Mouse (Mus musculus): ENCODE results near the gene March2. TPM values are rescaled to one million over a fixed set of nuclear protein-coding genes. Genes with fewer than 3 reads are reported as not detected.

March2 gene
- total RNA-seq, 2 experiments from 2014 or later = 92.9 to 119 TPM

DNA sequence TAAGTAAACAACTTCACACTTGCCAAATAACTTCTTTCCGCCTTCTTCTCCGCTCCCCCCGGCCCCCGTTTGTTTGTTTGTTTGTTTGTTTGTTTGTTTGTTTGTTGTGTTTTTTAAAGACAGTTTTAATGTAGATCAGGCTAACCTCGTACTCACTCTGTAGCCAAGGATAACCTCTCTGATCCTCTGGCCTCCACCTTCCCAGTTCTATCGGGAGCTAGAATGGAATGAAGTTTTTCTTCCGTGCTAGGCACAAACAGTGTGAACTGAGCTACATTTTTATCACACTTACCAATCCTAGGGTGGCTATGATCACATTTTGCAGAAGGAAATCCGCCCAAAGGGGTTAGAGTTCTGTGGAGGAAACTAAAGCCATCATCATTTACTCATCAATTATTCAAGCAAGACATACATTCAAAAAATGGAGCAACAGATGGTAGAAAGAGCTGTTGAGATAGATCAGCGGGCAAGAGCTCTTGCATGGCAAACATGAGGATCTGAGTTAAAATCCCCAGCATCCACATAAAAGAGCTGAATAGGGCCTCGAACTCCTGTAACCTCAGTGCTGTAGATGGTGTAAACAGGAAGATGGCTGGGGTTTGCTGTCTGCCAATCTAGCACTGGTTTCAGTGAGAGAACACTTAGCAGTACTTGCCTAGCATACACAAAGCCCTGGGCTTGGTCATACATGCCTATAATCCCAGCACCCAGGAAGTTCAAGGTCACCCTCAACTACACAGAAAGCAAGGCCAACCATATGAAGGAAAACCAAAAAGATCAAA lies 665 bp upstream of the March2 start:
- DNase-seq = no peak

DNA sequence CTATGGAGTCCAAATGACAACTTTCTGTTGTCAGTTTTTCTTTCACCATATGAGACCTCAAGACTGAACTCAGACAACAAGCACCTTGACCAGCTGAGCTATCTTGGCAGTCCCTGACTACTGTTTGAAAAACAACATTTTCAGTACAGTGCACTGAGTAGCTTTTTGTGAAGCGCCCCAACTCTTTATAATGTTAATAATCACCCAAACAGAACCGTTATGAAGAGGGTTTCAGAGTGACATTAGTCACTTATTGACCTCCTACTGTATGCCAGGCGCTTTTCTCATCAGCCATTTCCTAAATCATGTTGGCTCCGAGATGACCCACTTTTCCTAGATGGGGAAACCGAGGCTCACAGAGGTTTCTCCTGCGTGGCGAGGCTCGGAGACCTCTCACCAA lies 488 bp downstream of the March2 start:
- DNase-seq = no peak

DNA sequence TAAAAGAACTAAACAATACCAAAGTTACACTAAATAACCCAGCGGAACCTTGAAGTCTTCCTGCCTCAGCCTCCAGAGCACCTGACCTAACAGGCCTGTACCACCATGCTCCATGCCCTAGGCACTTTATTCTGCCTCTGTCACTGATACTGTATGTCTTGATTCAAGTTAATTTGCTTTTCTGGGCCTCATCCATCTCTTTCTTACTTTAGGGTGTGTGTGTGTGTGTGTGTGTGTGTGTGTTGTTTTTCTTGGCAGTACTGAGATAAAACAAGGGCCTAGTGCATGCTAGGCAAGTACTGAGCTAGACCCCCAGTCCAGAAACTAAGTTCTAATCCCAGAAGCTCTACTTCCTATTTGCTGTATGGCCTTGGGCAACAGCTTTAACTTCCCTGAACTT lies 1.2 kb downstream of the March2 start:
- no peak for DNase-seq

DNA sequence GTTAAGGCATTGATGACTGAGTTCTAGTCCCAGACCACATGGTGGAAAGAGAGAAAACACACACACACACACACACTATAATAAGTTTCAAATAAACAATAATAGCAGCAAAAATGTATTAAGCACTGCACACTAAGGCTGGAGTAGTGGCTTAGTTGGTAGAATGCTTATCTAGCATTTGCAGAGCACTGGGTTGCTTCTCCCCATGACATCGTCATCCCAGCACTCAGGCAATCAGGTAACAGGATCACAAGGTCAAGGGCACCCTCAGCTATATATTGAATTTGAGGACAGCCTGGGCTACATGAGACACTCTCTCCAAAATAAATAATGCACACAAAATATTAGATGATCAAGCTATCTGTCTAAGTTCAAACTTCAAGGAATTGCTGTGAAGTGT lies 3.7 kb downstream of the March2 start:
- DNase-seq = no peak

DNA sequence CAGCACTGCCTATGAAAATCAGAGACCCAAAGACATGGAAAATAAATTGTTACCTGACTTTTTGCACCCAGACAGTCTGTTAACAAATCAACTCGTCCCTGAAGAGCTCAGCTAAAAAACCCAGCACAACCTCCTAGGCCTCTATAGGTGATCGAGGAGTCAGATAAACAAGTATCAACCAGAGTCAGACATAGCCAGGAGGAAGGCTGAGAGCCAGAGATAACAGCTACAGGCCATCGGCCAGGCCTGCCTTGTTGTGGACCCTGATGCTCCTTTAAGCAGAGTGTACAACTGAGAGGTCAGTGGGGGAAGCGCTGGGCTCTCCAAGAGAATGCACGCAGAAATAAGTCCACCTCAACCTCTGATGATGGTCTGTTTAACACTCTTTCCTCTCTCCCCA lies 5.2 kb downstream of the March2 start:
- no peak for DNase-seq

DNA sequence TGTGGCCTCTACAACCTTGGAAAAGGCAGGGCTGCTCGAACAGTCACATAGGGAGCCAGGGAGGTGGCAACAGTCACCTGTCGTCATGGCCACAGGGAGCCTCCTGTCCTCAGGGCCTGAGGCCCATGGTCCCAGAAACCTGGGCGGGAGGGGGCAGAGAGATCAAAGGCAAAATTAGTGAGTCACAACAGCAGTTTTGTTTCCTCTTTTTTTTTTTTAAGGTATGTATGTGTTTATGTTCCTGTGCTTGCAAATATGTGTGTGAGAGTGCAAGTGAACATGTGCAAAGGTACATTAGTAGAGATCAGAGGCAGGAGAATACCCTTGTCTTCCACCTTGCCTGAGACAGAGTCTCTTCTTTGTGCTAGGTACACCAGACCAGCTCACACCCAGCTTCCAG lies 8.6 kb downstream of the March2 start:
- no peak for DNase-seq

DNA sequence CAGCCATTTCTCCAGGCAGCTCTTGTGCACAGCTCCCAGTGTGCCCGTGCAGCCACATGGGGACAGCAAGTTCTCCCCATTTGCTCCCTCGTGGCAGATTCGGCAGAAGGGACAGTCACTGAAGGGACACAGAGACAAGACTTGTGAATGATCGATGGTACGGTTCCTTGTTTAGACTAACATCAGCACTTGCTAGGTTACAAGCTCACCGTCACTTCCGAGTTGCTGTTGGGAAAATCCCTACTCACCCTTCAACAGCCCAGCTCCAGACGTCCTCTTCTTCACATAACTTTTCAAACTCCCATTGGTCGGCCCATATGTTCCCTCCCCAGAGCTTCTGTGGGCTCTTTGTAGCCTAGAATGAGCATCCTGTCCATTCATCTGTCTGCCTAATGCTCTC lies 15.4 kb downstream of the March2 start:
- DNase-seq = no peak

DNA sequence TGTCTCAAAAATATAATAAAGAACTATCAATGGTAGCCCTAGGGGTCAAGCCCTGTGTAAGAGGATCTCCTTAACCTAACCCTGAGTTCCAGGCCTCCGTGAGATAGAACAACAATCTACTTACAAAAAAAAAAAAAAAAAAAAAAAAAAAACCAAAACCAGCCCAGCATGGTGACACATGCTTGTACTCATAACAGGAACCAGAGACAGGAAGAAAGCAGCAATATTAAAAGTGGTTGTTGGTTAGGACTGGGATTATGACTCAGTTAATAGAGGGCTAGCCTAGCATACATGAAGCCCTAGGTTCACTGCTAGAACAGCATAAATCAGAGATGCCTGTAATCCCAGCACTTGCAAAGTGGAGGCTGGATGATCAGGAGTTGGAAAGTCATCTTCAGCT lies 16.3 kb downstream of the March2 start:
- no peak for DNase-seq

DNA sequence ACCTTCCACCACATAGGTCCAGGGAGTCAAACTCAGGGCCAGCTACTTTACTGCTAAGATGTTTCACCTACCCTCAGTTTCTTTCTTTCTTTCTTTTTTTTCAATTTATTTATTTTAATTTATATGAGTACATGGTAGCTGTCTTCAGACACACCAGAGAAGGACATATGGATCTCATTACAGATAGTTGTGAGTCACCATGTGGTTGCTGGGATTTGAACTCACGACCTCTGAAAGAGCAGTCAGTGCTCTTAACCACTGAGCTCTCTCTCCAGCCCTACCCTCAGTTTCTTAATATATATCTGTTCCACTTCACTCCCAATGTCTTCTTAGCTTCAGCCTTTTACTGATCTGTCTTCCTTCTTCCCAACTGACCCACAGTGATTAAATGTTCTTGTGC lies 23.0 kb downstream of the March2 start:
- no peak for DNase-seq

DNA sequence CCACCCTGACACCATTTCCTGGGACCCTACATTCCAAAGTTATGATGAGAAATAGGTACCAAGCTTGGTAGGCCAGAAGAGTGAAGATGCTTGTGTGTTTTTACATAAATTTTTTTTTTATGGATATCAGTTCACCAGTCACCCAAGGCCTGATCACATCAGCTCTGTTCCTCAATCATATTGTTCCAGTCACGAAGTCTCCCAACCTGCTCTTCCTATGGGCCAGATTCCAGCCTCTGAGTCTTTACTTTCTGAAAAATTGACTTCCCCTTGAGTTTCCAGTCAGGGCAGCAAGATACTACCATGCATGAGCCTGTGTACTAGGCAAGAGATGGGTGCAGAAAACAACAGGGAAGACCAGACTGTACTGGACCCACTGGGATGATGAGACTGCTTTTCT lies 31.7 kb downstream of the March2 start, which contains the start of gene Hnrnpm:
Gene Hnrnpm (minus strand): TSS at position 101 of the 400 bp plus-strand sequence.
- no peak for DNase-seq

DNA sequence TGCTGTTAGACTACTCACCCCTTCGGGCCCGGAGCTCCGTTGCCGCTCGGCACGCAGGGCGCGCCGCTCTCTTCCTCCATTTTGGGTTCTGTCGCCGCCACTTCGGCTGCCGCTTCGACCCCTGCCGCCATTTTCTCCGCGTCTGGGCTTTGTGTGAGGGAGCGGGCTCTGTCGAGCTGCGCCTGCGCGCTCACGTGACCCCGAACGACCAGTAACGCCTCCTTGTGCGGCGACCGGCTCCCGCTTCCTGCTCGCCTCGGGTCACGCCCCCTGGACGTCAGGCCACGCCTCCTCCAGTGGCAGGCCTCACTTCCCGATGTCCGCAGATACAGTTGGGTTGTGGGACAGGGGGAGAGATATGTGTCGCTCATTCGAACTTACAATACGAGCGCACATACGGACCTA lies 33.2 kb downstream of the March2 start:
- DNase-seq = peak; percentile 99 to 100

DNA sequence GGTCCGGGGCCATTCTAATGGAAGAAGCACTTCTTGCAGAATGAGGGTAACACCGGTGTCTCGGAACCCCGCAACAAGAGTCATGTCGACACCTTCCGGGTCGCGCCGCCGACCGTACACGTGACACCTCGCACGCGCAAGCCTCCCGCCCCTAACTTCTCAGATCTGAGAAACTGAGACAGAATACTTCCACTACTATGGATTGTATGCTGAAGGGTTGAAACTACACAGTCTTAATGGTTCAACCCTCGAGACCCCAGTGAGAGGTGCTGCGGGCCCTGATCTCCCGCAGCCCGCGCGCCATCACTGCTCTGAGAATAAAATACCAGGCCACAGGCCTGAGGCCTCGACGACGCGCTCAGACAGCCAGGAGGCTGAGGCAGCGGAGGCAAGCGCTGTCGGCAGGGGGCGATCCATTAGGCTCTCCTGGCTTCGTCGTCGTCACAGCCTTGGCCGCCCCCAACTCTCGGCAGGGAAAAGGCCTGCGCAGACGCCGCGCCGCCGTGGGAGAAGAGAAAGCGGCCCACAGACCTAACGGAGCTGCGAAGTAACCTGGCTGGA lies 33.7 kb downstream of the March2 start:
- peak; percentile 75 to 78 for DNase-seq

DNA sequence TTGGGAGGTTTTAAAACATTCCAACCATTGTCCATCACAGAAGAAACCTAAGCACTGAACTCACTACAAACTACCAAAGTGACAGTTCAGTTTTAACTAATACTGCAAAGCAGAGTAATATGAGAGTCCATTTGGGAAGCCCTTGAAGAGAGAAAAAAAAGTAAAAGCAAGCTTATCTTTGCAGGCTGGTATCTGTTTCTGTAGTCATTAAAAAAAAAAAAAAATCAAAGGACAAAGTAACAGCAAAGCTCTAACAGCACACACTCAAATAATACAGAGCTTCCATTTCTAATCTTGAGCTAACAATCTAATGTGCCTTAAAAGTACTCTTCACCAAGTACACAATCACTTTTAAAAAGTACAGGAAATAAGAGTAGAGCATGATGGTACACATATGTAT lies 36.7 kb downstream of the March2 start:
- no peak for DNase-seq

DNA sequence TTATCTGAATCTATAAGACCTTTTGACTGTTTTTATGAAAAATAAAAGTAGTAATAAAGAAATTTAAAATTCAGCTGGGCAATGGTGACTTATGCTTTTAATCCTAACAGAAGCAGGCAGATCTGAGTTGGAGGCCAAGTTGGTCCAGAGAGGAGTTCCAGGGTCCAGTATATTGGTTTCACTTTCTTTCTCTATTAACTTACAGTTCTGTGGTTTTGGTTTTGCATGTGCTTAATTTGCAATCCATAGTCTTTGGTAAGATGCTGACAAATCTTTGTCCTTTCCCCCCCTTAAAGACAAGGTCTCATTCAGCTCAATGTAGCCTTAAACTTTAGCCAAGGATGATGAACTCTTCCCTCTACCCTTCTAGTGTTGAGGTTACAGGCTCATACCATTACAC lies 39.7 kb downstream of the March2 start:
- no peak for DNase-seq

DNA sequence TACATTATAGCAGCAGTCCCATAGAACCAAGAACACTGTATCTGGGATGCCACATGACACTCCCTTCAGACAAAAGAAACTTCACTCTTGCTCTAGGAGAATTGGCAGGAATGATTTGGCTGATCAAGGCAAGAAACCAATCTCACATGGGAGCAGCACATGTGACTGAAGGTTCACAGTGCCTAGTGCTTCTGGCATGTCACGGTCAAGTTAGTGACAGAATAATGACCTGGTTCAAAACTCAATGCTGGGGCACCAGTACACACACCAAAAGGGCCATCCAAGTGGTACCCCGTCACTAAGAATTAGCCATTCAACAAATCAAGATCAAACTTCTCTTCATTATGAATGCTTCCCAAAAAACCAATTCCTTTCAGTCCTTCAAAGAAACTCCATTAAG lies 42.4 kb downstream of the March2 start:
- no peak for DNase-seq

DNA sequence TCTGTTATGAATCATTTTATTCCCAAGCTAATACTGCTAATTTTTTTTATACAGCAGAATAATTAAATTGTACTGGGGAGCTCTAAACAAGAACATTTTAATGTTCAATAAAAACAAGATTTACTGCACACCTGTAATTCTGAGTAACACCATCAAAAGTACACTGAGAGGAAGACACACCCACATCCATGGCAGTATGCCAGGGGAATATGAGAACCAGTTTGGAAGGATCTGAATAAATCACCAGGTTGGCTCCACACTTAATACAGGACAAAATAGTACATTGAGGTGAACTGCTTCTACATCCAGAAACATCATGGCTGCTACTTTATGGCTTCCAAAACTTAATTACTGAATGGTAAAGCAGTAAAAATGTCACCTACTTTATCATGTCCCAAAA lies 43.0 kb downstream of the March2 start:
- DNase-seq = peak; percentile 17 to 35

DNA sequence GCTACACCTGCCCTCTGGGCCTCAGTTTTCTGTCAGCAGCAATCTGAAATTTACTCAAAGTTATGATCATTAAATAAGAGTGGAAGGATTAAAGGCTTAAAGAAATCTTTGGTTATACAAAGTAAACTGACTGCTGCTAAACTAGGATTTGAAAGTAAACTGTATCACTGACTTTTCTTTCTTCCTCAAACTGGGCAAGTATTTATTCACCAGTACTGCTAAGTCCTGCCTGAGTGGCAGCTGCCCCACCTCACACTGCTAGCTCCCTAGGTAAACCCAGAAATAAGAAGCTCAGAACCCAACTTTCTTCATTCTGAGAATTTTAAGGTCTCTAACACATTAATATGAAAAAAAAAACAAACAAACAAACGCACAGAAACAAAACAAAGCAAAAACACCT lies 44.6 kb downstream of the March2 start:
- no peak for DNase-seq

DNA sequence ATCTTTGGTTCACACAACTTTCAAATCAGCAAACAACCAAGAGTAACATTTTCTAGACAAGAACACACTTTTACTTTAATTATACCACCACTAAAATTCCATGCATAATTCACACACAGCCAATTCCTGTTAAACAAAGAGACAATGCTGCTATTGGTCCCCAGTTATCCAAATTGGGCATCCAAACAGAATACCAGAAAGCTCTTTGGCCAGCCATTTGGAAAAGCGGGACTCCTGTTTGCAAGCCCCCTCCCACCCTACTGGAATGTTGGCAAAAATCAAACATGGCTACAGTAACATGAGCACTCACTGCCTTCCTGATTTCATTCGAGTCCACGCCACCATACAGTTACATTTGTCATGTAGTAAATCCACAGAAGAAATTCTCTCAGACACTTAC lies 48.8 kb downstream of the March2 start:
- no peak for DNase-seq

DNA sequence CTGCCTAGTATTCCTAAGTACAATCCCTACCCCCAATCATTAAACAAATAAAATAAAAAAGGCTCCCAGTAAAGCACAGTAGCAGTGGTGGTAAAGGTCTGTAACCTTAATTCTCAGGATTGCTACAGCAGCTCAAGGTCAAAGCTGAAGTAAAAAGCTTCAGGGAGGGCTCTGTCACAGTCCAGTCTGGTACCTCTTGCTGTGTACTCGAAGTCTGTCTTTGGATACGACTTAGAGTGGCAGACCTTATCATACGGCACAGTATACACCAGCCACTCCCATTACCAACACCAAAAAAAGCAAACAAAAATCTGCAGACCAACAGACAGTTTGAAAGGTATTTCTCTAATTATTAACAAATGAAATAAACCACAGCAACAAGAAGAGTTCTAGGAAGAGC lies 51.7 kb downstream of the March2 start:
- no peak for DNase-seq

DNA sequence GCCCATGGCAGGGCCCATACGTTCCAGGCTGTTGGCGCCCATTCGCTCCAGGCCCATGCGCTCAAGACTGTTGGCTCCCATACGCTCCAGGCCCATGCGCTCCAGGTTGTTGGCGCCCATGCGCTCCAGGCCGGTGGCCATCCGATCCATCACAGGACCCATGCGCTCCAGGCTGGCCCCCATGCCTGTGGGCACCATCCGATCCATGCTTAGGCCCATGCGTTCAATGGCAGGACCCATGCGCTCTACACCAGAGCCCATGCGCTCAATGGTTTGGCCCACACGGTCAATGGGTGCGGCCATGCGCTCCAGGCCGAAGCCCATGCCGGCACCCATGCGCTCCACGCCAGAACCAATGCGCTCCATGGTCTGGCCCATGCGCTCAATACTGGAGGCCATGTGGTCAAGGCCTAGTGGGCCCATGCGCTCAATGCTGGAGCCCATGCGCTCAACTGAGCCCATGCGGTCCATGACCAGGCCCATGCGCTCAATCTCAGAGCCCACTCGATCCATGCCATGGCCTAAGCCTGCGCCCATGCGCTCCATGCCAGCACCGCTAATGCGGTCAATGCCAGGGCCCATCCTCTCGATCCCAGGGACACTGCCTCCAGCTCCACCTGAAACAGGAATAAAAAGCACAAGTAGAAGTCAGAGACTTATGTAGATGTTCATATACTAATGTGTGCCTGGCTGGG lies 68.5 kb downstream of the March2 start:
- DNase-seq = no peak

DNA sequence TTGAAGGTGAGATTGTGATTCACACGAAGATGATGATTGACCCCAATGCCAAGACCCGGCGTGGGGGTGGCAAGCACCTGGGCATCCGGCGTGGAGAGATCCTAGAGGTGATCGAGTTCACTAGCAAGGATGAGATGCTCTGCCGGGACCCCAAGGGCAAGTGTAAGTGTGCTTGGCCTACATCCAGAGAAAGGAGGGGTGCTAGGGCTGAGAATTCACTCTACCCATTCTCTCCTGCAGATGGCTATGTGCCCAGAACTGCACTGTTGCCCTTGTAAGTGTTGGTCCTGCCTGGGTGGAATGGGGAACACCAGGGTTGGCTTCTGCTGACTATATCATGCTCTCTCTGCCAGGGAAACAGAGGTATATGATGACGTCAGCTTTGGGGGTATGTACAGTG lies 73.4 kb downstream of the March2 start:
- no peak for DNase-seq

DNA sequence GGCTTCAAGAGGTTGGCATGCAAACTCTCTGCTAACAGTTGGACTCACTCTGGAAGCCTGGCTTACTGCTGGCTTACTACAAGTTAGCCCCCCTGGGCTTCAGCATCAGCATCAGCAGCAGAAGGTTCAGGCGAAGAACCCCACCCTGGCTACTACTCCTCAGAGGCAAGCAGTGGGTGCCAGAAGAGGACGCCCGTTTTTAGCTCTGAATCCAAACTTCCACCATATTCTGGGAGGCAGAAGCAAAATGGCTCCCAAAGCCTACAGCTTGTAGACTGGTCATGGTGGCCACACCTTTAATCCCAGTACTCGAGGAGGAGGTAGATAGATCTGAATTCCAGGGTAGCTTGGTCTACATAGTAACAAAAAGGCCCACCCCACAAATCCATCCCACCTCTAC lies 74.4 kb downstream of the March2 start:
- no peak for DNase-seq

DNA sequence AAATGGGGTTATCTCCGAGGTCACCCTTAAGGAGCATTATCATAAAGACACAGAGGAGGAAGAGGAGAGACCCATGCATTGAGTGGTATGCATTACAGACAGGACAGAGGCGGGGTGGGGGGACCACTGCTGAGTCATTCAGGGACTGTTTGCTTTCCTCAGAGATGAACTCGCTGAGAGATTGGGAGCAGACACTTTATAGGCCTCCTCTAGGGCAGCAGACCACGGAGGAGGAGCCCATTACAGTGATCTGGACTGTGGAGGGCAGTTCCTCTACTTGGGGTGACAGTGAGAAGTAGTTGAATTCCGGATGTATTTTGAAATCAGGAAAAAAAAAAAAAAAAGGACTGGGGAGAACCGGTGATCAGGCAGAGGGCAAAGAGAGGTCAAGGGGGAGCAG lies 78.7 kb downstream of the March2 start:
- no peak for DNase-seq
